Mouse (Mus musculus): Measurements from ENCODE around the gene Bglap2.

DNA sequence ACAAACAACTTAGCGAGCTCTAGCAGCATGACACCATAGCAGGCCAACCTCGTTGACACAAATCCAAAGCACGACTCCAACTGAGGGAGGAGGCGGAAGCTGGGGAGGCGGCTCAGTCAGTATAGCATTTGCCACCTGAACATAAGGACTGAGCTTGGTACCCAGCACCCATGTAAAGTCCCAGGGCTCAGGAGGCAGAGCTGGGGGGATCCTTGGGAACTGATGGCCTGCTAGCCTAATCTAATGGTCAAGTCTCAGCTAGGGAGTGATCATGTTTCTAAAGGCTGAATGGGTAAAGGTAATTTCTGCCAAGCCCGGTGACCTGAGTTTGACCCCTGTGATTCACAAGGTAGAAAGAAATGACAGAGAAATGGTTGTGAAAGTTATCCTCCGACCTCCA lies 29.0 kb upstream of the Bglap2 start:
- no peak for TF ChIP-seq CTCF (IDR thresholded peaks at IDR 0.05; ENCODE audit: control insufficient read depth, insufficient read depth, low read length)
- no peak for TF ChIP-seq POLR2A (IDR thresholded peaks at IDR 0.05; ENCODE audit: borderline replicate concordance, control insufficient read depth, low read depth, low read length)

Data from bone marrow, adult 2 months (tissue).